9 mouse cellular contexts compared by ENCODE assay signal in the genomic region with DNA sequence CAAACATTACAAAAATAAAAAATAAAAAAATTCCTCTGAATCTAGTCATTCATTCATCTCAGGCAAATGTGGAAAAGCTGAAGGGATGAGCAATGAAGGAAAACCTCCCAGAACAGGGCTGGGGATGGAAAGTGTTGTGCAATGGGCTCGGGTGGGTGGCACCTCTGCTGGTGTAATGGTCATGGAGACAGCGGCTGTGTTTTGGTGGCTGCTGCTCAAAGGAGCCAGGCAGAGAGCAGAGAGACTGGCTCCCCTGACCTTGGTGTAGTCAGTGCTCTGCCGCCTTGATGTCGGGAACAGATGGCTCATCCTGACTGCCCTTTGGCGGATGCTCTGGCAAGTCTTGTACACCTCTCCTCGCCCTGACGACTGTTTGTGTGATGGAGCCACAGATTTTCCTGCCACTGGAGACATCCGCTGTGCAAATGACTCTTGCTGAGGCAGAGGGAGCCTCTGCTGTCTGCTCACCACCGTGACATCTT. TPM values are rescaled to one million over a fixed set of nuclear protein-coding genes. Genes with fewer than 3 reads are reported as not detected.
DNase-seq lines count a peak whose midpoint lies in the region; ATAC-seq and TF ChIP-seq lines count a peak whose summit lies in the region.
"Had no signal": no experiment of that assay in that cellular context is flagged by ENCODE, and none has a peak within 500 bp of the region (broad histone marks: within the 10 kb centered on the region; RNA-seq: fewer than 3 reads in every experiment).

No protein-coding gene starts in this region.

- no peak for TF ChIP-seq EP300 in heart, adult 2 months (IDR thresholded peaks at IDR 0.05; ENCODE audit: insufficient read depth, low read depth, low read length)

- no peaks in the 10 kb centered on the region for H3K27me3 ChIP-seq in heart, adult 2 months (ENCODE audit: control insufficient read depth, insufficient read depth, low read length)
- no peaks in the 10 kb centered on the region for H3K27me3 ChIP-seq in heart, embryonic 13.5 days (replicated peaks)

- H3K4me2 ChIP-seq in heart, embryonic 13.5 days, result no peak overlapping the region
- H3K4me2 ChIP-seq: limb, embryonic 13.5 days had no signal

- no peak overlapping the region for H3K4me3 ChIP-seq in heart, adult 2 months
- no peak overlapping the region for H3K4me3 ChIP-seq in heart, embryonic 13.5 days
- H3K4me3 ChIP-seq: limb, embryonic 13.5 days had no signal

- H3K4me1 ChIP-seq in heart, adult 2 months (ENCODE audit: control insufficient read depth, insufficient read depth, low read length), result peaks cover 5% of the 10 kb centered on the region
- peaks cover 38% of the 10 kb centered on the region for H3K4me1 ChIP-seq in heart, embryonic 13.5 days

- no peak for TF ChIP-seq POLR2A in heart, adult 2 months (IDR thresholded peaks at IDR 0.05; ENCODE audit: insufficient read depth, low read depth, low read length)

- H3K27ac ChIP-seq in heart, adult 2 months, result no peak overlapping the region
- H3K27ac ChIP-seq in heart, embryonic 13.5 days (replicated peaks), result no peak overlapping the region
- H3K27ac ChIP-seq: limb, embryonic 13.5 days had no signal

- DNase-seq in heart, adult 2 months, result peak; percentile 53 to 58
- DNase-seq in heart, postnatal 4 days, result no peak
- DNase-seq in 416B (ENCODE audit: low read depth), result peak; percentile 16
- DNase-seq in urinary bladder, adult 18-20 months (ENCODE audit: low spot score in 2 of 2), result no peak

- no peak for TF ChIP-seq CTCF in heart, adult 2 months (IDR thresholded peaks at IDR 0.05)

- no peak overlapping the region for H3K9ac ChIP-seq in heart, adult 2 months (ENCODE audit: low read depth, low read length)
- H3K9ac ChIP-seq in heart, embryonic 13.5 days, result 0 out of 2 replicates have a peak overlapping the region, but pooled peaks have one; percentile 25
- H3K9ac ChIP-seq: limb, embryonic 13.5 days had no signal

- H3K36me3 ChIP-seq in heart, adult 2 months (ENCODE audit: control insufficient read depth, insufficient read depth, low read length), result no peaks in the 10 kb centered on the region
- no peaks in the 10 kb centered on the region for H3K36me3 ChIP-seq in heart, embryonic 13.5 days
- H3K36me3 ChIP-seq: limb, embryonic 13.5 days had no signal

- no peaks in the 10 kb centered on the region for H3K79me2 ChIP-seq in heart, adult 2 months (replicated peaks; ENCODE audit: control insufficient read depth, insufficient read depth, low read length)

- ATAC-seq in cerebellum, adult (ENCODE audit: insufficient number of reproducible peaks, low FRiP score, low TSS enrichment), result peak; percentile 91
- no peak for ATAC-seq in heart, embryonic 13.5 days (ENCODE audit: extremely low read depth, insufficient number of reproducible peaks, low FRiP score, low TSS enrichment)
- no peak for ATAC-seq in megakaryocyte-erythroid progenitor cell, adult 5-6 weeks (replicated peaks; ENCODE audit: low FRiP score, low TSS enrichment, poor library complexity, severe bottlenecking)
- ATAC-seq in erythroblast, adult 5-6 weeks (replicated peaks; ENCODE audit: low FRiP score, poor library complexity, severe bottlenecking), result no peak

- WGBS in heart, adult 2 months, result 58% methylated on average over 9 of the region's 9 CpGs
- 50% methylated on average over 9 of the region's 9 CpGs for WGBS in heart, embryonic 13.5 days

- H3K9me3 ChIP-seq in heart, embryonic 13.5 days, result no peaks in the 10 kb centered on the region
- H3K9me3 ChIP-seq: limb, embryonic 13.5 days had no signal

- intact Hi-C loops in heart, adult 2 months (cut with DNase I), result no loop called here

RNA-seq across cellular contexts. Expression of a gene that starts 32.1 kb away (rescaled TPM):
- 10 to 100 TPM; 29.0 to 34.4 TPM for total RNA-seq in heart, adult 2 months (2021)
- polyA plus RNA-seq in heart, adult 2 months (2012; rRNA removed), result 52.1 and 58.5 TPM in 2 replicates
- total RNA-seq in heart, postnatal 4 days (2021), result 10 to 100 TPM; 14.5 to 15.0 TPM
- 2.8 and 3.1 TPM in 2 replicates for polyA plus RNA-seq in heart, embryonic 13.5 days (2015; fragmentation: Nextera tagmentation; extraction: Ambion mirVana)
- total RNA-seq in megakaryocyte-erythroid progenitor cell, adult 5-6 weeks (2014; fragmentation: Nextera tagmentation), result 0.20 TPM in 1 of 2 replicates, not detected in the other
- total RNA-seq in megakaryocyte-erythroid progenitor cell, adult 5-6 weeks (2017), result not detected in 2 replicates
- total RNA-seq in erythroblast, adult 5-6 weeks (2015; ENCODE audit: low replicate concordance), result 6.7 TPM in 1 of 2 replicates, not detected in the other
- not detected in 2 replicates for total RNA-seq in erythroblast, adult 5-6 weeks (2017; ENCODE audit: low replicate concordance)

RNA-seq across cellular contexts. Expression of a gene that starts 45.5 kb away (rescaled TPM):
- under 1 TPM; 0.34 to 0.36 TPM for total RNA-seq in heart, adult 2 months (2021)
- polyA plus RNA-seq in heart, adult 2 months (2012; rRNA removed), result 1.00 and 2.4 TPM in 2 replicates
- under 1 TPM; 0.16 to 0.29 TPM for total RNA-seq in heart, postnatal 4 days (2021)
- 0.32 and 0.41 TPM in 2 replicates for polyA plus RNA-seq in heart, embryonic 13.5 days (2015; fragmentation: Nextera tagmentation; extraction: Ambion mirVana)
- not detected in 2 replicates for total RNA-seq in megakaryocyte-erythroid progenitor cell, adult 5-6 weeks (2014; fragmentation: Nextera tagmentation)
- 2.0 TPM in 1 of 2 replicates, not detected in the other for total RNA-seq in megakaryocyte-erythroid progenitor cell, adult 5-6 weeks (2017)
- not detected in 2 replicates for total RNA-seq in erythroblast, adult 5-6 weeks (2015; ENCODE audit: low replicate concordance)
- total RNA-seq in erythroblast, adult 5-6 weeks (2017; ENCODE audit: low replicate concordance), result not detected in 2 replicates

Comparison
In these comparisons a context has a peak if more than half of its experiments do, and no peak if none do; other contexts are left out.
1. DNase-seq: peak in heart, adult 2 months (2 of 2) and 416B (single experiment); none in heart, postnatal 4 days (single experiment) and urinary bladder, adult 18-20 months (0 of 2).